Mouse (Mus musculus) bone marrow, adult 2 months (tissue): Measurements from ENCODE around the gene Zpbp2.

Experiments
- CTCF ChIP-seq: fragments of 200-500 bp; IDR thresholded peaks from 2 replicates; pipeline ENCODE4 v1.5.1; 2011; ENCODE audit warnings: low read length, control low read depth; ENCODE audit not compliant: control insufficient read depth, insufficient read depth
- POLR2A ChIP-seq: fragments of 200-500 bp; IDR thresholded peaks from 2 replicates; pipeline ENCODE4 v1.6.1; 2011; ENCODE audit warnings: low read depth, mild to moderate bottlenecking, control low read depth, low read length, borderline replicate concordance; ENCODE audit not compliant: control insufficient read depth

GRCm38 (mm10) chr11:98580301-98581121 is 29.6 kb downstream of the Zpbp2 start:
- TF ChIP-seq CTCF (no peak), POLR2A (peak; percentile 28; the same call in 1 of the 2 replicates)
